Mouse (Mus musculus): ENCODE data around the gene Galnt2.

Gene Galnt2

GRCm38 (mm10) chr8:124234496-124234895 lies 3.3 kb downstream of the Galnt2 start:
- no peak for DNase-seq (ENCODE audit: low spot score in 2 of 2)

DNA sequence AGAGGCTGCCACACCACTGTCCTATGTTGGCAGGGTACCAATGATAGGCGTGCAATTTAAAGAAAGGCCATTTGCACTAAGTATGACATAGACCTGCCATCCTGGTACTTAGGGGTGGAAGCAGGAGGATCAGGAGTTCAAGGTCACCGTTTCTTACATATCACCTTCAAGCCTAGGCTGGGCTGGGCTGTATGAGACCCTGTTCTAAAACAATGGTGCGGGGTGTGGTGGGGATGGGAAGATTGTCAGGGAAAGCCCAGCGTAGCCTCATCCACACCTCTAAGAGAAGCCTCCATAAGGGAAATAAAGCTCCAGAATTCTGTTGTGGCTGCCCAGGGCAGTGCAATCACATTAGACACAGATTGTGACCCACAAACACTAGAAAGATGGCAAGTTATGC lies 4.3 kb downstream of the Galnt2 start:
- no peak for DNase-seq (ENCODE audit: low spot score in 2 of 2)

DNA sequence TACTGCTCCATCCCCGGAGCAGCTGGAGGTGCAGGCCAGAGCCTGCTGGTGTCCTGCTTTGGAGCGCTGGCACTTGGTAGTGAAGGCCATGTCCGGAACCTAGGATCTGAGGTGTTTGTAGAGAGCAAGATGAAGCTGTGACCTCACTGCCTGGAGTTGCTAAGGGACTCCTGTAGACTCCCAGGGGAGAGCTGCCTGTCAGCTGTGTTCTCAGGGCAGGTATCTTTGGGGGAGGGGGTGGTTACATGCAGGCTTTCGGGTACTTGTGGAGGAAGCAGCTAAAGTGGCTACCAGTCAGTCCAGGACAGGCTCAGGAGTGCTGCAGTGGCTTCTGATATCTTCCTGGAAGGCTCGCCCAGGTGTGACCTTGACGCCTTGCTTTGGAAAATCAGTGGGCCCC lies 8.2 kb downstream of the Galnt2 start:
- no peak for DNase-seq (ENCODE audit: low spot score in 2 of 2)

GRCm38 (mm10) chr8:124240932-124241331 lies 9.7 kb downstream of the Galnt2 start:
- DNase-seq (ENCODE audit: low spot score in 2 of 2) = no peak

- no peak for DNase-seq (ENCODE audit: low spot score in 2 of 2)
Measured at GRCm38 (mm10) chr8:124242208-124242607, 11.0 kb downstream of the Galnt2 start.

DNA sequence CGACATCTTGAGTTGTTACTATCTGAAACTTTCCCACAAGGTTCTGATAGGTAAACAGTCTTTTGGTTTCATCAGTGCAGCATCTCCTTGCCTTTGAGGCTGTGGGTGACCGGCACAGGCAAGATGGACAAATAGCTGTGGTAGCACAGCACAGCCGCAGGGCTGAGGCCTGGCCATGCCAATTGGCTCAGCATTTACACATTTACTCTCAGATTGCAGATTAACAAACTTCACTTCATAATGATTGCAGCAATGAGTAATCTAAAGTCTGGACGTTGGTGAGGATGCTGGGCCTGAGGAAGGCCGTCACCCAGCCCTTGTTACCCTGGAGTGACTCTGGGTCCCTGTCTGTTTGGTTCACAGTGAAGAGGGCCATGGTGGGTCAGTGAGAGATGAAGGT lies 11.7 kb downstream of the Galnt2 start:
- no peak for DNase-seq (ENCODE audit: low spot score in 2 of 2)

GRCm38 (mm10) chr8:124247581-124247980 lies 16.4 kb downstream of the Galnt2 start:
- DNase-seq (ENCODE audit: low spot score in 2 of 2) = no peak

- DNase-seq (ENCODE audit: low spot score in 2 of 2) = no peak
Measured at GRCm38 (mm10) chr8:124248688-124249087, 17.5 kb downstream of the Galnt2 start.

GRCm38 (mm10) chr8:124250255-124250654 lies 19.1 kb downstream of the Galnt2 start:
- no peak for DNase-seq (ENCODE audit: low spot score in 2 of 2)

GRCm38 (mm10) chr8:124250785-124251184 lies 19.6 kb downstream of the Galnt2 start:
- DNase-seq (ENCODE audit: low spot score in 2 of 2) = no peak

DNA sequence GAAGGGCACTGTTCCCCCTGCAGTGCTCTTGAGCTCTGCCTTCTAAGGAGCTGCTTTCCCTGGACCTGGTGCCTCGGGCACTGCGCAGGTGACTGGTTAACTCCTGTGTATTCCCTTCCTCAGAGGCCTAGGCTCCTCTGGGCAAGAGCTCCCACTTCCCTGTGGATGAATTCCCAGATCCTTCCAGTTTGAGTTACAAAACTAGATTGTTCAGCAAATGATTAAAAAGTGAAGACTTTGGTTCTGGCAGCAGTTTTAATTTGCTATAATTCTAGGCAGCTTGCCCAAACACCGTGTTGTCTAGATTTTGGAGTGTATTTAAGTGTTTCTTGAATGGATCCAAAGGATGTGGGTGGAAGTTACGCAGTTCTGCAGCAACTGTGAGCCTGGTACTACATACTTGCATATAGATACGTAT lies 21.4 kb downstream of the Galnt2 start:
- no peak for DNase-seq (ENCODE audit: low spot score in 2 of 2)

DNA sequence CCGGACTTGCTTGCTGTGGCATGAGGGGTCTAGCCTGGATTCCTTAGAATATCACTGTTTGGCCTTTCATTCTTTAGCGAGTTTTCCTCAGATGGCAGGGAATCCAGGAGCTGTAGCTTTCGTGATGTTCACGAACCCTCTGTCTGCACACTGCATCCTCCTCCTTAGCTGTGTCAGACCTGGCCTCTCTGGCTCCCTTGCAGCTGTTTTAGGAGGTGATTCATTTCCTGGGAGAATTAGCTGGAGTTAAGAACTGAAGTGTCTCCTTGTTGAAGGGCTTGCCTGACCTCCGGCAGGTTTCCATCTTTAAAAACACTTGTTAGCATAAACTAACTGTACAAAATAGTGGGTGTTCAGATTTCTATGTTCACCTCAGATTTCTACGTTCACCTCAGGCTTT lies 22.7 kb downstream of the Galnt2 start:
- no peak for DNase-seq (ENCODE audit: low spot score in 2 of 2)

- DNase-seq (ENCODE audit: low spot score in 2 of 2) = no peak
Measured at GRCm38 (mm10) chr8:124256841-124257240, 25.6 kb downstream of the Galnt2 start.

DNA sequence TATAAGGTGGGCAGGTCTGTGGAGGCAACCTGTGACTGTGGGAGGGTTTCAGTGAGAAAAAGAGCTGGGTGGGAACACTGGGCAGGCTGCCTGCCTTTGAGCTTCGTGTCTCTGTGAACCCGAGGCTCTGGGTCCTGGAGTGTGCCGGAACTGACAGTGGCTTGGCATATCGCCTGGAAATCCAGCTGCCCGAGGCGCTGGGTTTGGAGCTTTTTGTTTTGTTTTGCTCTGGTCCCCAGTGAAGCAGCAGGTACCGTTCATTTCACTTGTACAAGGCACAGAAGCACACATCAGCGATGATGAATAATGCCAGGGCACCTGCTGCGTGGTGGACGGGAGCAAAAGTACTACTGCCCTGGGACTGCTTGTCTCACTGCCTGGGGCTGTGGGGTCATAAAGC lies 26.2 kb downstream of the Galnt2 start:
- peak in 1 of 2 experiments; percentile 33 for DNase-seq (ENCODE audit: low spot score in 2 of 2)

- DNase-seq (ENCODE audit: low spot score in 2 of 2) = no peak
Measured at GRCm38 (mm10) chr8:124259146-124259545, 28.0 kb downstream of the Galnt2 start.

DNA sequence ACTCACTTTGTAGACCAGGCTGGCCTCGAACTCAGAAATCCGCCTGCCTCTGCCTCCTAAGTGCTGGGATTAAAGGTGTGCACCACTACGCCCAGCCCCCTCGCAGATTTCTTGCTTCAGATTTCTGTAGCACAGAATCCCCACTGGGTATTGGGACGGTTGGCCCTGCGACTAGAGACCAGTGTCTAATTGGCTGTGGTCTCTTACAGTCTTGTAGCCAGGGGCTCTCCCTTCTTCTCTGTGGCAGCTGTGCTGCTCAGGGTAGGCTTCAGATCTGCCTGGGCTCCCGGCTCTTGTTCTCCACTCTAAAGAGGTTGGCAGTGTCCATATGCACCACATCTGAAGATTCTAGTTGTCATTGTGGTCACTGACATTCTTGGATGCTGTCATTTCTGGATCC lies 28.7 kb downstream of the Galnt2 start:
- no peak for DNase-seq (ENCODE audit: low spot score in 2 of 2)

DNA sequence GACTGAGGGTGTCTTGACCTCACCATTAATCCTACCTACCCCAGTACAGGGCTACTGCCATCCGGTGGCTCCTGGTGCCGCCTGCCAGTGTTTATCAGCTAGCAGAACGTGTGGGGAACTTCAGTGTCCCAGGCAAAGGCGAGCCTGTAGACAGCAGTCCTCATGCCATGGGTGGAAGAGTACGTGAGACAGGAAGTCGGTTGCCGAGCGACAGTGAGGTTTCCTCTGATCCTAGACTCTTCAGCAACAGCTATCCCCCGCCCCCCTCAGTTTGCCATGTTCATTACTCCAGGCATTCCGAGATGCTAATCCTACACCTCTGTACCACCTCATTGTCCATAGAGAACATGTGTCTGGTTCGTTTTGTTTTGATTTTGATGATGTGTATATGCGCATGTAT lies 29.2 kb downstream of the Galnt2 start:
- DNase-seq (ENCODE audit: low spot score in 2 of 2) = no peak

GRCm38 (mm10) chr8:124263058-124263457 lies 31.9 kb downstream of the Galnt2 start:
- no peak for DNase-seq (ENCODE audit: low spot score in 2 of 2)

DNA sequence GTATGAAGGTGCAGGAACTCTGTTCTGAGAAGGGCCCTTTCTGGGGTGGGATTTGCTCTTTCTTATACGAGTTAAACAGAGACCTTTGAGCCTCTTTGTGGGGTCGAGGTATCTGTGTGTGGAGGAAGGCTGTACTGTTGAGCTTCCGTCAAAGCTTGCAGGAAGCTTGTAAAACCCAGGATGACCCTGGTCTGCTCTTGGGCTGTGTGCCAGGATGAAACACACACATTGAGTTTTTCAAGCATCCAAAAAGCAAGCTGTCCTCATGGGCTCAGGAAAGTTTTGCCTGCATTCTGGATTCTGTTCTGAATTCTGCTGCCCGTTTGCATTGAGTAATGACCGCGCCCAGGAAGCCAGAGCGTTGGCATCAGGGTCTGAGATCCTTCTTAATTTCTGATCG lies 32.8 kb downstream of the Galnt2 start:
- DNase-seq (ENCODE audit: low spot score in 2 of 2) = no peak

DNA sequence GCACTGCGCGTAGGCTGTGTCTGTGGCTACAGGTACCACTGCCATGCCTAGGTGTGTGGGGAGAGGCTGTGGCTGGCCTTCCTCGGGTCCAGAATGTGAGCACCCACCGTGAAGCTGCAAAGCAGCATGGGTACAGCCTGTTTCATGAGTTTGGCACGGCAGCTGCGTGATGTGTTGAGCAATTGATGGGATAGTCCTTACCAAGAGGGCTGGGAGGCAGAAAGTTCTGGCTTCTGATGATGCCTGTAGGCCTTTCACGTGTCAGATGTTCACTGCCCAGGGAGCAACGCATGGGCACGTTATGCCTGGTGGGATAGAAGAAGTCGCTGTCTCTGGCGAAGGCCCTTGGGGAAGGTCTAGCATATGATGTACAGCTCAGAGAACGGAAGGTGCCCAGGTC lies 33.5 kb downstream of the Galnt2 start:
- no peak for DNase-seq (ENCODE audit: low spot score in 2 of 2)

DNA sequence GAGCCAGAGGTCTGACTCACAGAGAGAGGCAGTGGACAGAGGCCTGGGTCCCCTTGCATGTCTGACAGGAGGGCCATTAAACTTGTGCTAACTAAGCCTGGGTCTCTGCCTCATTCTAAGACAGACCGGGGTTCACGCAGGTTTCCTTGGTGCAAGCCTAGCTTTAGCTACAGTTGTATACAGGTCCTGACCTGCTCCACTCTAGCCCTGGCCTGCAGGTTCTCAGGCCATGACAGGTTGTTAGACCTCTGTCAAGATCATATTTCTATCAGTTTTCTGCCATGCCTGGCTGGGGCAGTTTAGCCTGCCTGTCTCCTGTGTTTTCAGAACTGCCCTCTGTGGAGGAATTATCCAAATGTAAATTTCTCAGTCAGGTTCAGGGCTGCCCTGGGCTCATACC lies 33.9 kb downstream of the Galnt2 start:
- no peak for DNase-seq (ENCODE audit: low spot score in 2 of 2)

DNA sequence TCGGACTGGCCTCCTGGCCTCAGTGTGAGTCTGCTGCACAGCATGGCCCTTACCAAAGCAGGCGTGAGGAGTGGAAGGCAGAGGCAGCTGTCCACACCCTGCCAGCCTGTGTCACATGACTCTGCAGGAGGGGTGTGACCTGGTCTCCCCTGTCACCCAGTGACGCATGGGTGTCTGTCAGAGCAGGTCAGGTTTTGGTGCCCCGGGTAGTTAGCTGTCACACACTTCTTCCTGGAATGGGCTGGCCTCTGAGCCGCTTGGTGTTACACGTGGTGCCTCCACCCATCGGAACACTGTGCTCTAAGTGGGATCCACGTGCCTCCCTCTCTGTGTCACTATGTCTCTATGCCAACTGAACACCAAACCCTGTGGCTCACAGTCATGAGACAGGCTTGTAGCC lies 34.6 kb downstream of the Galnt2 start:
- no peak for DNase-seq (ENCODE audit: low spot score in 2 of 2)

- DNase-seq (ENCODE audit: low spot score in 2 of 2) = no peak
Measured at GRCm38 (mm10) chr8:124267206-124267605, 36.0 kb downstream of the Galnt2 start.

DNA sequence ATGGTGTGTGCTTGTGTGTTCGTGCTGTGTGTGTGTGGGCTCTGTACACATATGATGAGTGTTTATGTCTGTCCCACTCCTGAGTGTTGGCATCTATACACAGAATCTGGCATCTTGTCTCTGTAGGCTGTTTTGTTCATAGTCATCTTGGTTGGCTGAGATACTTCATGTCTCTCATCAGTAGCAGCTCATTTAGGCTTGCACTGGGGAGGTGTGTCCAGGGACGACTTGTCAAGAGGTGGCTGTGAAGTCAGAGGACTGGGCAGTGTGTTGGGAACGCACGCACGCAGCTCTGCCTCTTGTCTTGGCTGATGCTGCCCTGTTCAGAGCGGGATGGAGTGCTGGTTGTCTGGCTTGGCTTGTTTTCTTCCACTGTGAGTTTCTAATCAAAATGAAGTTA lies 39.3 kb downstream of the Galnt2 start:
- no peak for DNase-seq (ENCODE audit: low spot score in 2 of 2)

GRCm38 (mm10) chr8:124270904-124271303 lies 39.7 kb downstream of the Galnt2 start:
- DNase-seq (ENCODE audit: low spot score in 2 of 2) = no peak
